Comparison of ENCODE assay signal across 9 mouse cellular contexts in the genomic region with DNA sequence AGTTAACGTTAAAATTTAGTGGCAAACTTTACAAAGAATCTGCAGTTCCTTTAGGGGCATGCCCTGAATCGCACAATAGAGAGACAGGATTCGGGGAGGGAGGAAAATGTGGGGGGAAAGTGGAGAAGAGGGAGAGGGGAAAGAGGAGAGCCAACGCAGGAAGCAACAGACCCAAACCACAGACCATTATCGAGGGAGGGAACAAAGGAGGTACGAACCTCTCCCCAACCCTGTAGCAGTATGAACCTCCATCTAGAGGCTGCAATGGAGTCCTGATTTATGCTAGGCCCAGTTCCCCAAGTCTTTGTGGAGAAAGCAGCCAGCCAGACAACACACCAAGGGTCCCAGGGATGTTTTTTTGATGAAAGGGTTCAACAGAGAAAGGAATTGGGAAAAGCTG. TPM values are rescaled to one million over a fixed set of nuclear protein-coding genes. Genes with fewer than 3 reads are reported as not detected.
A peak's percentile ranks its signal among the peaks of the same experiment; 100 is the strongest.
DNase-seq lines count a peak whose midpoint lies in the region; ATAC-seq and TF ChIP-seq lines count a peak whose summit lies in the region.
"Had no signal": no experiment of that assay in that cellular context is flagged by ENCODE, and none has a peak within 500 bp of the region (broad histone marks: within the 10 kb centered on the region; RNA-seq: fewer than 3 reads in every experiment).

No protein-coding gene starts in this region.

- no peak for DNase-seq in heart, postnatal 4 days
- no peak for DNase-seq in hindbrain, embryonic 11.5 days (ENCODE audit: low spot score)
- no peak for DNase-seq in midbrain, embryonic 11.5 days (ENCODE audit: low spot score, missing footprints)
- DNase-seq in adrenal gland, postnatal 14 days: no peak
- DNase-seq in layer of hippocampus, postnatal 10 days (ENCODE audit: low spot score in 2 of 2): no peak
- no peak for DNase-seq in kidney, postnatal 10 days

- no peak overlapping the region for H3K27ac ChIP-seq in heart, embryonic 12.5 days (ENCODE audit: poor library complexity, severe bottlenecking)
- no peak overlapping the region for H3K27ac ChIP-seq in hindbrain, embryonic 11.5 days (ENCODE audit: low read depth, low read length)
- 0 out of 2 replicates have a peak overlapping the region, but pooled peaks have one; percentile 12 for H3K27ac ChIP-seq in midbrain, embryonic 11.5 days (ENCODE audit: low read depth, low read length)

- H3K9me3 ChIP-seq in heart, embryonic 12.5 days (replicated peaks): no peaks in the 10 kb centered on the region
- H3K9me3 ChIP-seq in E14TG2a.4 (ENCODE audit: low read length): peaks cover 4% of the 10 kb centered on the region; the same call in 1 of the 2 replicates
- H3K9me3 ChIP-seq in hindbrain, embryonic 11.5 days (ENCODE audit: control insufficient read depth, low read length): no peaks in the 10 kb centered on the region
- H3K9me3 ChIP-seq in midbrain, embryonic 11.5 days (ENCODE audit: control insufficient read depth, low read length): no peaks in the 10 kb centered on the region

- peaks cover 30% of the 10 kb centered on the region for H3K4me1 ChIP-seq in heart, embryonic 12.5 days (replicated peaks)
- H3K4me1 ChIP-seq in E14TG2a.4 (replicated peaks; ENCODE audit: low read depth, low read length): peaks cover 19% of the 10 kb centered on the region
- H3K4me1 ChIP-seq in hindbrain, embryonic 11.5 days (replicated peaks; ENCODE audit: control insufficient read depth, insufficient read depth, low read length): peaks cover 8% of the 10 kb centered on the region
- H3K4me1 ChIP-seq in midbrain, embryonic 11.5 days (ENCODE audit: control insufficient read depth, insufficient read depth, low read length): peaks cover 10% of the 10 kb centered on the region; the same call in 1 of the 2 replicates

- peak overlapping the region; percentile 63 for H3K4me2 ChIP-seq in heart, embryonic 12.5 days
- peak overlapping the region; percentile 28; the same call in 1 of the 2 replicates for H3K4me2 ChIP-seq in hindbrain, embryonic 11.5 days (replicated peaks; ENCODE audit: low read depth, low read length)
- H3K4me2 ChIP-seq in midbrain, embryonic 11.5 days: peak overlapping the region; percentile 33

- peaks cover 68% of the 10 kb centered on the region for H3K27me3 ChIP-seq in heart, embryonic 12.5 days (replicated peaks)
- peaks cover 50% of the 10 kb centered on the region for H3K27me3 ChIP-seq in E14TG2a.4 (ENCODE audit: insufficient read depth, low read length)
- H3K27me3 ChIP-seq in hindbrain, embryonic 11.5 days (ENCODE audit: control insufficient read depth, insufficient read depth, low read length): no peaks in the 10 kb centered on the region
- no peaks in the 10 kb centered on the region; the same call in 1 of the 2 replicates for H3K27me3 ChIP-seq in midbrain, embryonic 11.5 days (ENCODE audit: control insufficient read depth, insufficient read depth, low read length)

- H3K4me3 ChIP-seq in heart, embryonic 12.5 days: peak overlapping the region; percentile 10; the same call in 1 of the 2 replicates
- H3K4me3 ChIP-seq in E14TG2a.4 (replicated peaks; ENCODE audit: low read length): peak overlapping the region; percentile 48
- H3K4me3 ChIP-seq in hindbrain, embryonic 11.5 days (ENCODE audit: low read depth, low read length): no peak overlapping the region
- H3K4me3 ChIP-seq in midbrain, embryonic 11.5 days (ENCODE audit: low read depth, low read length): peak overlapping the region; percentile 8; the same call in 1 of the 2 replicates

- no peak overlapping the region for H3K9ac ChIP-seq in heart, embryonic 12.5 days
- no peak overlapping the region for H3K9ac ChIP-seq in hindbrain, embryonic 11.5 days (ENCODE audit: low read depth, low read length)
- H3K9ac ChIP-seq in midbrain, embryonic 11.5 days (ENCODE audit: low read length): peak overlapping the region; percentile 39

- no peak for TF ChIP-seq CTCF in E14TG2a.4 (conservative IDR thresholded peaks at IDR 0.05; ENCODE audit: low read length)

- ATAC-seq in heart, embryonic 12.5 days (ENCODE audit: insufficient number of reproducible peaks, low FRiP score): no peak
- peak; percentile 36; the same call in 1 of the 2 replicates for ATAC-seq in hindbrain, embryonic 11.5 days (ENCODE audit: low FRiP score)
- ATAC-seq in midbrain, embryonic 11.5 days (ENCODE audit: low FRiP score): peak; percentile 47

- 16% methylated on average over 6 of the region's 6 CpGs for WGBS in heart, embryonic 12.5 days
- 10% methylated on average over 6 of the region's 6 CpGs for WGBS in hindbrain, embryonic 11.5 days
- 16% methylated on average over 6 of the region's 6 CpGs for WGBS in midbrain, embryonic 11.5 days

- no peaks in the 10 kb centered on the region for H3K36me3 ChIP-seq in heart, embryonic 12.5 days
- H3K36me3 ChIP-seq in E14TG2a.4 (ENCODE audit: insufficient read depth, low read length): no peaks in the 10 kb centered on the region
- H3K36me3 ChIP-seq in hindbrain, embryonic 11.5 days (ENCODE audit: control insufficient read depth, insufficient read depth, low read length): no peaks in the 10 kb centered on the region
- H3K36me3 ChIP-seq in midbrain, embryonic 11.5 days (ENCODE audit: control insufficient read depth, insufficient read depth, low read length): no peaks in the 10 kb centered on the region

RNA-seq across cellular contexts. Expression of gene Iqca, which starts 0.6 kb away (rescaled TPM):
- not detected in 2 replicates for polyA plus RNA-seq in heart, embryonic 12.5 days (2016; fragmentation: Nextera tagmentation; extraction: Ambion mirVana)
- total RNA-seq in heart, postnatal 4 days (2021): not detected
- 1.0 and 1.1 TPM in 2 replicates for polyA plus RNA-seq in hindbrain, embryonic 11.5 days (2014; fragmentation: Nextera tagmentation; extraction: Ambion mirVana)
- 0.18 TPM in 1 of 2 replicates, not detected in the other for polyA plus RNA-seq in midbrain, embryonic 11.5 days (2014; fragmentation: Nextera tagmentation; extraction: Ambion mirVana)
- total RNA-seq in adrenal gland, postnatal 14 days (2021): not detected in 2 replicates
- 1 to 10 TPM; 1.1 to 2.2 TPM for total RNA-seq in layer of hippocampus, postnatal 10 days (2021)
- total RNA-seq: granulocyte monocyte progenitor cell, adult 5-6 weeks had no signal

RNA-seq across cellular contexts. Expression of gene Ackr3, which starts 50.0 kb away (rescaled TPM):
- 49.4 and 52.2 TPM in 2 replicates for polyA plus RNA-seq in heart, embryonic 12.5 days (2016; fragmentation: Nextera tagmentation; extraction: Ambion mirVana)
- 10 to 100 TPM; 28.3 to 29.5 TPM for total RNA-seq in heart, postnatal 4 days (2021)
- 25.7 and 29.6 TPM in 2 replicates for polyA plus RNA-seq in hindbrain, embryonic 11.5 days (2014; fragmentation: Nextera tagmentation; extraction: Ambion mirVana)
- polyA plus RNA-seq in midbrain, embryonic 11.5 days (2014; fragmentation: Nextera tagmentation; extraction: Ambion mirVana): 28.4 and 29.4 TPM in 2 replicates
- total RNA-seq in adrenal gland, postnatal 14 days (2021): 66.0 and 91.4 TPM in 2 replicates
- 1 to 10 TPM; 8.4 to 8.5 TPM for total RNA-seq in layer of hippocampus, postnatal 10 days (2021)
- total RNA-seq: granulocyte monocyte progenitor cell, adult 5-6 weeks had no signal
